Mouse (Mus musculus): ENCODE measurements at regions not wholly inside any gene's neighbourhood (a gene's known extent, or its start where the extent isn't known, plus 50 kb on each side); places are given as distances from the start of the nearest gene placed in this dataset.

- ATAC-seq (replicated peaks; ENCODE audit: low FRiP score, low TSS enrichment, poor library complexity, severe bottlenecking): no peak
Measured at GRCm38 (mm10) chr11:8377301-8377700, 287.0 kb downstream of the Tns3 start.

GRCm38 (mm10) chr11:8365545-8365944 lies 298.8 kb downstream of the Tns3 start:
- no peak for ATAC-seq (replicated peaks; ENCODE audit: low FRiP score, low TSS enrichment, poor library complexity, severe bottlenecking)

GRCm38 (mm10) chr11:8364703-8365433 lies 299.5 kb downstream of the Tns3 start:
- no peak for ATAC-seq (replicated peaks; ENCODE audit: low FRiP score, low TSS enrichment, poor library complexity, severe bottlenecking)

GRCm38 (mm10) chr11:8344938-8345337 lies 319.4 kb downstream of the Tns3 start:
- no peak for ATAC-seq (replicated peaks; ENCODE audit: low FRiP score, low TSS enrichment, poor library complexity, severe bottlenecking)

- peak; percentile 70; the same call in 1 of the 2 replicates for ATAC-seq (replicated peaks; ENCODE audit: low FRiP score, low TSS enrichment, poor library complexity, severe bottlenecking)
Measured at GRCm38 (mm10) chr11:8302347-8303188, 361.8 kb downstream of the Tns3 start.

GRCm38 (mm10) chr11:8297462-8297861 lies 366.9 kb downstream of the Tns3 start:
- ATAC-seq (replicated peaks; ENCODE audit: low FRiP score, low TSS enrichment, poor library complexity, severe bottlenecking): no peak

GRCm38 (mm10) chr11:8293322-8294014 lies 370.9 kb downstream of the Tns3 start:
- ATAC-seq (replicated peaks; ENCODE audit: low FRiP score, low TSS enrichment, poor library complexity, severe bottlenecking): no peak

- no peak for ATAC-seq (replicated peaks; ENCODE audit: low FRiP score, low TSS enrichment, poor library complexity, severe bottlenecking)
Measured at GRCm38 (mm10) chr11:8285271-8285670, 379.1 kb downstream of the Tns3 start.

GRCm38 (mm10) chr11:8275203-8275602 lies 389.1 kb downstream of the Tns3 start:
- no peak for ATAC-seq (replicated peaks; ENCODE audit: low FRiP score, low TSS enrichment, poor library complexity, severe bottlenecking)

GRCm38 (mm10) chr11:8269171-8269570 lies 395.2 kb downstream of the Tns3 start:
- no peak for ATAC-seq (replicated peaks; ENCODE audit: low FRiP score, low TSS enrichment, poor library complexity, severe bottlenecking)

GRCm38 (mm10) chr11:8254036-8254435 lies 410.3 kb downstream of the Tns3 start:
- no peak for ATAC-seq (replicated peaks; ENCODE audit: low FRiP score, low TSS enrichment, poor library complexity, severe bottlenecking)

- no peak for ATAC-seq (replicated peaks; ENCODE audit: low FRiP score, low TSS enrichment, poor library complexity, severe bottlenecking)
Measured at GRCm38 (mm10) chr11:8251360-8251759, 413.0 kb downstream of the Tns3 start.

GRCm38 (mm10) chr11:8249468-8249867 lies 414.9 kb downstream of the Tns3 start:
- ATAC-seq (replicated peaks; ENCODE audit: low FRiP score, low TSS enrichment, poor library complexity, severe bottlenecking): no peak

GRCm38 (mm10) chr11:8247535-8247934 lies 416.8 kb downstream of the Tns3 start:
- no peak for ATAC-seq (replicated peaks; ENCODE audit: low FRiP score, low TSS enrichment, poor library complexity, severe bottlenecking)

GRCm38 (mm10) chr11:8247024-8247423 lies 417.3 kb downstream of the Tns3 start:
- ATAC-seq (replicated peaks; ENCODE audit: low FRiP score, low TSS enrichment, poor library complexity, severe bottlenecking): no peak

- no peak for ATAC-seq (replicated peaks; ENCODE audit: low FRiP score, low TSS enrichment, poor library complexity, severe bottlenecking)
Measured at GRCm38 (mm10) chr11:8245408-8246003, 418.8 kb downstream of the Tns3 start.

GRCm38 (mm10) chr11:8238498-8238897 lies 425.8 kb downstream of the Tns3 start:
- ATAC-seq (replicated peaks; ENCODE audit: low FRiP score, low TSS enrichment, poor library complexity, severe bottlenecking): no peak

- no peak for ATAC-seq (replicated peaks; ENCODE audit: low FRiP score, low TSS enrichment, poor library complexity, severe bottlenecking)
Measured at GRCm38 (mm10) chr11:8237556-8237955, 426.8 kb downstream of the Tns3 start.

GRCm38 (mm10) chr11:8236056-8236455 lies 428.3 kb downstream of the Tns3 start:
- ATAC-seq (replicated peaks; ENCODE audit: low FRiP score, low TSS enrichment, poor library complexity, severe bottlenecking): no peak
